In the genomic region with DNA sequence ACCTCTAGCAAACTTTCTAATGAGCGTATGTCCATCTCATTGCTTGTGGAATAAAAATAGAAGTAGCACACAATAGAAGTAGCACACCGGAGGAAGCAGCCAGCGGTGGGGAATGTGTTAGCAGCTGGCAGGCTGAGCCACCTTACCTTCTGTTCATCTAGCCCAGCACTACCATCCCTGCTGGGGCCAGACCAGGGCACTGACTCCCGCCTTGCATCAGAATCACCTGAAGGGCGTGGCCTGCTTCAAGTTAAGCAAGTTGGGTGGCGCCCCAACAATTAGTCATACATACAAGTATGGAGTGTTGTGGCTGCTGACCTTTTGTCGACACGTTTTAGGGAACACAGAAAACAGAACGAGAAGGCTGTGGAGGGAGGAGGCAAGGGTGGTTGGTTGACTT, we compare ENCODE assay signal across 24 mouse cellular contexts. TPM values are rescaled to one million over a fixed set of nuclear protein-coding genes. Genes with fewer than 3 reads are reported as not detected.
DNase-seq lines count a peak whose midpoint lies in the region; ATAC-seq and TF ChIP-seq lines count a peak whose summit lies in the region.
"Had no signal": no experiment of that assay in that cellular context is flagged by ENCODE, and none has a peak within 500 bp of the region (broad histone marks: within the 10 kb centered on the region; RNA-seq: fewer than 3 reads in every experiment).

No protein-coding gene starts in this region.

- H3K4me1 ChIP-seq in embryonic facial prominence, embryonic 14.5 days (ENCODE audit: control insufficient read depth, insufficient read depth, low read length): no peaks in the 10 kb centered on the region
- H3K4me1 ChIP-seq in embryonic facial prominence, embryonic 10.5 days: no peaks in the 10 kb centered on the region
- no peaks in the 10 kb centered on the region for H3K4me1 ChIP-seq in intestine, embryonic 16.5 days (ENCODE audit: control insufficient read depth, insufficient read depth, low read length)
- H3K4me1 ChIP-seq in stomach, postnatal 0 days (replicated peaks; ENCODE audit: control insufficient read depth, insufficient read depth): no peaks in the 10 kb centered on the region
- H3K4me1 ChIP-seq in hindbrain, embryonic 11.5 days (replicated peaks; ENCODE audit: control insufficient read depth, insufficient read depth, low read length): no peaks in the 10 kb centered on the region
- H3K4me1 ChIP-seq: embryonic facial prominence, embryonic 15.5 days; forebrain, embryonic 10.5 days; hindbrain, embryonic 12.5 days had no signal

- peaks cover 12% of the 10 kb centered on the region for H3K27me3 ChIP-seq in embryonic facial prominence, embryonic 14.5 days (replicated peaks; ENCODE audit: control insufficient read depth, insufficient read depth, low read length)
- peaks cover 16% of the 10 kb centered on the region for H3K27me3 ChIP-seq in embryonic facial prominence, embryonic 10.5 days (replicated peaks; ENCODE audit: low read depth, poor library complexity, severe bottlenecking)
- H3K27me3 ChIP-seq in intestine, embryonic 16.5 days (replicated peaks; ENCODE audit: control insufficient read depth, insufficient read depth, low read length): no peaks in the 10 kb centered on the region
- H3K27me3 ChIP-seq in stomach, postnatal 0 days (ENCODE audit: control insufficient read depth, insufficient read depth, low read length): no peaks in the 10 kb centered on the region
- no peaks in the 10 kb centered on the region for H3K27me3 ChIP-seq in hindbrain, embryonic 11.5 days (ENCODE audit: control insufficient read depth, insufficient read depth, low read length)

- H3K27ac ChIP-seq in embryonic facial prominence, embryonic 14.5 days (replicated peaks; ENCODE audit: low read depth, low read length): no peak overlapping the region
- H3K27ac ChIP-seq in embryonic facial prominence, embryonic 10.5 days (replicated peaks): no peak overlapping the region
- H3K27ac ChIP-seq in intestine, embryonic 16.5 days (ENCODE audit: low read length): no peak overlapping the region
- no peak overlapping the region for H3K27ac ChIP-seq in stomach, postnatal 0 days (replicated peaks)
- no peak overlapping the region for H3K27ac ChIP-seq in hindbrain, embryonic 11.5 days (ENCODE audit: low read depth, low read length)
- H3K27ac ChIP-seq: embryonic facial prominence, embryonic 15.5 days; forebrain, embryonic 10.5 days; gastrocnemius, adult 2 months; heart, embryonic 13.5 days; hindbrain, embryonic 12.5 days had no signal

- no peak overlapping the region for H3K9ac ChIP-seq in embryonic facial prominence, embryonic 14.5 days (ENCODE audit: low read depth, low read length)
- no peak overlapping the region for H3K9ac ChIP-seq in intestine, embryonic 16.5 days (ENCODE audit: low read depth, low read length)
- no peak overlapping the region for H3K9ac ChIP-seq in stomach, postnatal 0 days (ENCODE audit: low read length)
- no peak overlapping the region for H3K9ac ChIP-seq in hindbrain, embryonic 11.5 days (ENCODE audit: low read depth, low read length)
- H3K9ac ChIP-seq: embryonic facial prominence, embryonic 15.5 days; heart, embryonic 13.5 days; hindbrain, embryonic 12.5 days had no signal

- no peaks in the 10 kb centered on the region for H3K36me3 ChIP-seq in embryonic facial prominence, embryonic 14.5 days (ENCODE audit: control insufficient read depth, insufficient read depth, low read length)
- no peaks in the 10 kb centered on the region for H3K36me3 ChIP-seq in embryonic facial prominence, embryonic 10.5 days (replicated peaks)
- H3K36me3 ChIP-seq in intestine, embryonic 16.5 days (ENCODE audit: control insufficient read depth, insufficient read depth, low read length): no peaks in the 10 kb centered on the region
- H3K36me3 ChIP-seq in stomach, postnatal 0 days (ENCODE audit: control insufficient read depth, insufficient read depth, low read length): no peaks in the 10 kb centered on the region
- H3K36me3 ChIP-seq in hindbrain, embryonic 11.5 days (ENCODE audit: control insufficient read depth, insufficient read depth, low read length): no peaks in the 10 kb centered on the region
- H3K36me3 ChIP-seq: embryonic facial prominence, embryonic 15.5 days; forebrain, embryonic 10.5 days; heart, embryonic 13.5 days; hindbrain, embryonic 12.5 days had no signal

- ATAC-seq in embryonic facial prominence, embryonic 14.5 days (ENCODE audit: low read depth): no peak
- ATAC-seq in intestine, embryonic 16.5 days: peak; percentile 76
- ATAC-seq in stomach, postnatal 0 days (ENCODE audit: low FRiP score, low TSS enrichment): peak; percentile 96
- ATAC-seq in hindbrain, embryonic 11.5 days (ENCODE audit: low FRiP score): no peak
- ATAC-seq: CD4-positive, CD25-positive, alpha-beta regulatory T cell, adult 4 months; forebrain, embryonic 14.5 days; hindbrain, embryonic 16.5 days had no signal

- TF ChIP-seq EP300 in stomach, postnatal 0 days (optimal IDR thresholded peaks at IDR 0.05): no peak

- WGBS in embryonic facial prominence, embryonic 14.5 days: 86% methylated on average over 9 of the region's 9 CpGs
- 84% methylated on average over 9 of the region's 9 CpGs for WGBS in embryonic facial prominence, embryonic 10.5 days
- WGBS in intestine, embryonic 16.5 days: 75% methylated on average over 9 of the region's 9 CpGs
- WGBS in stomach, postnatal 0 days: 59% methylated on average over 9 of the region's 9 CpGs
- 83% methylated on average over 9 of the region's 9 CpGs for WGBS in hindbrain, embryonic 11.5 days

- no peak overlapping the region for H3K4me3 ChIP-seq in embryonic facial prominence, embryonic 14.5 days (ENCODE audit: low read depth, low read length)
- no peak overlapping the region for H3K4me3 ChIP-seq in embryonic facial prominence, embryonic 10.5 days
- no peak overlapping the region for H3K4me3 ChIP-seq in intestine, embryonic 16.5 days (ENCODE audit: low read length)
- H3K4me3 ChIP-seq in stomach, postnatal 0 days (ENCODE audit: low read depth, low read length): no peak overlapping the region
- no peak overlapping the region for H3K4me3 ChIP-seq in hindbrain, embryonic 11.5 days (ENCODE audit: low read depth, low read length)
- H3K4me3 ChIP-seq: embryonic facial prominence, embryonic 15.5 days; erythroblast, embryonic 14.5 days; forebrain, embryonic 10.5 days; gastrocnemius, adult 2 months; heart, embryonic 13.5 days; hindbrain, embryonic 12.5 days had no signal

- H3K4me2 ChIP-seq in embryonic facial prominence, embryonic 14.5 days (ENCODE audit: low read depth, low read length): no peak overlapping the region
- H3K4me2 ChIP-seq in intestine, embryonic 16.5 days (ENCODE audit: low read depth, low read length): no peak overlapping the region
- H3K4me2 ChIP-seq in stomach, postnatal 0 days (replicated peaks; ENCODE audit: low read depth): no peak overlapping the region
- no peak overlapping the region for H3K4me2 ChIP-seq in hindbrain, embryonic 11.5 days (replicated peaks; ENCODE audit: low read depth, low read length)
- H3K4me2 ChIP-seq: embryonic facial prominence, embryonic 15.5 days; heart, embryonic 13.5 days; hindbrain, embryonic 12.5 days had no signal

- TF ChIP-seq CTCF in stomach, postnatal 0 days (IDR thresholded peaks at IDR 0.05; ENCODE audit: low read depth): no peak

- peak; percentile 14 for DNase-seq in embryonic facial prominence, embryonic 14.5 days (ENCODE audit: low spot score)
- no peak for DNase-seq in embryonic facial prominence, embryonic 10.5 days (ENCODE audit: low spot score)
- peak; percentile 51 to 66 for DNase-seq in urinary bladder, postnatal 36 days (ENCODE audit: low spot score in 2 of 2)
- DNase-seq in urinary bladder, adult 2 months (ENCODE audit: low spot score): no peak
- peak; percentile 69 for DNase-seq in stomach, postnatal 0 days (ENCODE audit: low spot score)
- no peak for DNase-seq in hindbrain, embryonic 11.5 days (ENCODE audit: low spot score)
- no peak for DNase-seq in right cerebral cortex, postnatal 14 days
- DNase-seq: adrenal gland, postnatal 10 days; B cell, adult 2 months; cerebellum, adult 11 months; cerebellum, adult 9-10 months; cerebellum, postnatal 25 days; gastrocnemius, adult 2 months; gastrocnemius, postnatal 25 days; heart, postnatal 36 days had no signal

- no peaks in the 10 kb centered on the region for H3K9me3 ChIP-seq in embryonic facial prominence, embryonic 14.5 days (ENCODE audit: control insufficient read depth, low read length)
- H3K9me3 ChIP-seq in embryonic facial prominence, embryonic 10.5 days: no peaks in the 10 kb centered on the region
- no peaks in the 10 kb centered on the region for H3K9me3 ChIP-seq in intestine, embryonic 16.5 days (ENCODE audit: control insufficient read depth, low read length)
- H3K9me3 ChIP-seq in stomach, postnatal 0 days (ENCODE audit: control insufficient read depth, low read length): no peaks in the 10 kb centered on the region
- H3K9me3 ChIP-seq in hindbrain, embryonic 11.5 days (ENCODE audit: control insufficient read depth, low read length): no peaks in the 10 kb centered on the region
- H3K9me3 ChIP-seq: embryonic facial prominence, embryonic 15.5 days; forebrain, embryonic 10.5 days; heart, embryonic 13.5 days; hindbrain, embryonic 12.5 days had no signal

RNA-seq across cellular contexts. Expression of gene Sh3gl2, which starts 6.5 kb away (rescaled TPM):
- 7.0 and 7.7 TPM in 2 replicates for polyA plus RNA-seq in embryonic facial prominence, embryonic 14.5 days (2014; fragmentation: Nextera tagmentation; extraction: Ambion mirVana)
- 3.0 and 3.1 TPM in 2 replicates for polyA plus RNA-seq in embryonic facial prominence, embryonic 10.5 days (2016; fragmentation: Nextera tagmentation; extraction: Ambion mirVana)
- 150 and 151 TPM in 2 replicates for polyA plus RNA-seq in urinary bladder, adult 2 months (2012; rRNA removed)
- polyA plus RNA-seq in intestine, embryonic 16.5 days (2015; fragmentation: Nextera tagmentation; extraction: Ambion mirVana): 17.4 and 20.0 TPM in 2 replicates
- polyA plus RNA-seq in stomach, postnatal 0 days (2015; fragmentation: Nextera tagmentation; extraction: Ambion mirVana): 9.7 and 12.0 TPM in 2 replicates
- 12.9 and 15.1 TPM in 2 replicates for polyA plus RNA-seq in hindbrain, embryonic 11.5 days (2014; fragmentation: Nextera tagmentation; extraction: Ambion mirVana)
- polyA plus RNA-seq: CD4-positive, CD25-positive, alpha-beta regulatory T cell, adult 4 months; erythroblast, embryonic 14.5 days had no signal

Comparison
In these comparisons a context has a peak if more than half of its experiments do, and no peak if none do; other contexts are left out.
1. DNase-seq: peak in embryonic facial prominence, embryonic 14.5 days (single experiment), urinary bladder, postnatal 36 days (2 of 2) and stomach, postnatal 0 days (single experiment); none in embryonic facial prominence, embryonic 10.5 days (single experiment), urinary bladder, adult 2 months (single experiment), hindbrain, embryonic 11.5 days (single experiment) and right cerebral cortex, postnatal 14 days (single experiment).
2. ATAC-seq: peak in intestine, embryonic 16.5 days (single experiment) and stomach, postnatal 0 days (single experiment); none in embryonic facial prominence, embryonic 14.5 days (single experiment) and hindbrain, embryonic 11.5 days (single experiment).